Mouse (Mus musculus): ENCODE measurements around the gene Etaa1. TPM values are rescaled to one million over a fixed set of nuclear protein-coding genes. Genes with fewer than 3 reads are reported as not detected.

Gene Etaa1
- 6.5 and 6.9 TPM in 2 replicates for polyA plus RNA-seq (2012; rRNA removed)

DNA sequence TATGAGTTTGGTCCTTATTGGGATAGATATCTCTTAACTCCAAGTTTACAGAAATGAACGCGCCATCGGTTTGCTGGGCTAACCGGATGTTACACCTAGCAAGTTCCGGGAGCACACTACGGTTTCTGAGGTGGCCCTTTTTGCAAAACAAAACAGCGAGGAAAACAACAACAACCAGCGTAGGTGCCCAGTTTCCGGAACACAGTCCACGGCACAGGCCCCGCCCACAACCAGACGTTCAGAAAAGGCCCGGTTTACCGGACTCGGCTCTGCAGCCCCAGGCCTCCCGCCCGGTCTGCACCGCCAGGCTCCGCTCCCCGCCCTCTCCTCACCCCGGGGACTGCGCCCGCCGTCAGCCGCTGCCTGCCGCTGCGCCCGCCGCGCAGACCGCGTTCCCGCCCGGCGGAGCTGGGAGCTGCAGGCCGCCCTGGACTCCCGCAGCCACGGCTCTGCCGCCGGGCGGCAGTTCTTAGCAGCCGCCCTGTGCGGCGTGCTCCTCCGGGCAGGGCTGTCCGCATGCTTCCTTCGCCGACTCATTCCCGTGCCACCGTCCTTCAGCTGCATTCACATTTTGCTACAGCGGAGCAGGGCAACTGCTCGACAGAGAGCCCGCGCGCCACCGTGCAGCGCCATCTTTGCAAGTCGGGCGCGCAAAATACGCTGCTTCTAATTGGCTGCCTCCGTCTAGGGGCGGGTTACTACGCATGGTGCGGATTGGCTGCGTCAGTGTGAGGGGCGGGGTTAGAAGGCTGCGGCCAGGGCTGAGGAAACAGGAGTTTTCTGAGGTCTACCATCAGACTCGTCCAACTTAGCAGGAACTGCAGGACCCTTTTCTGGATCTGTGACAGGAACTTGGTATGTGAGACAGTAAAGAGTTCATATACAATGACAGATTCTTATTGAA, at the start of gene Etaa1:
TSS of gene Etaa1 (minus strand) at position 645 of the 904 bp plus-strand sequence.

